Mouse (Mus musculus): ENCODE measurements around the gene Aipl1. TPM values are rescaled to one million over a fixed set of nuclear protein-coding genes. Genes with fewer than 3 reads are reported as not detected.

The Aipl1 gene
- polyA plus RNA-seq, 2 experiments from 2014 or later = 0.33 TPM; not detected in 1

- no peak for ATAC-seq
Observed at GRCm38 (mm10) chr11:72050168-72050894, 13.0 kb upstream of the Aipl1 start.

DNA sequence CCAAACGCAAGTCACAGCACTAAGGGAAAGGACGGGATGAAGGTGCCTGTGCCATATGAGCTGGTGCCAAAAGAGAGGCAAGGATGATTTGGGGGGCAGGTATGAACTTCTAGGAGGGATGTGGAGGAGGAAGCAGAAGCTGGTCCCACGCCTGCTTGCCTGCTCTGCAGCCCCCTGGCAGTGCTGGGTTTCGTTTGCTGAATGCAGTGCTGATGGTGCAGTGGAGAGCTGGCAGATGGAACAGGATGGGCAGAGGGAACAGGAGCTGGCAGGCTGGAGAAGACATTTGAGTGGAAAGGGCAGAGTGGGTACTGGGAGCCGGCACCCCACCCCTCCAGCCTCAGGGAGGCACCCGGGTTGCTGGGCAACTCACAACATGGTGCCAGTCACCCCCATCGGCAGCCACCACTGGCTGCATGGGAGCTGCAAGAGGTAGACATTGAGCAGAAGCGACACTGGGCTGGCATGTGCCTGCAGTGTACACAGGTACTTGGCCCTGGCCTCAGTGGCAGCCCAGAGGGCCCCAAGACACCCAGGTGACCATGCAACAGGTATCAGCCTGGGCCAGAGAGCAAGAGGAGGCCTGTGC lies 12.0 kb upstream of the Aipl1 start:
- ATAC-seq = no peak

- ATAC-seq = no peak
Observed at GRCm38 (mm10) chr11:72048730-72049129, 11.4 kb upstream of the Aipl1 start.

DNA sequence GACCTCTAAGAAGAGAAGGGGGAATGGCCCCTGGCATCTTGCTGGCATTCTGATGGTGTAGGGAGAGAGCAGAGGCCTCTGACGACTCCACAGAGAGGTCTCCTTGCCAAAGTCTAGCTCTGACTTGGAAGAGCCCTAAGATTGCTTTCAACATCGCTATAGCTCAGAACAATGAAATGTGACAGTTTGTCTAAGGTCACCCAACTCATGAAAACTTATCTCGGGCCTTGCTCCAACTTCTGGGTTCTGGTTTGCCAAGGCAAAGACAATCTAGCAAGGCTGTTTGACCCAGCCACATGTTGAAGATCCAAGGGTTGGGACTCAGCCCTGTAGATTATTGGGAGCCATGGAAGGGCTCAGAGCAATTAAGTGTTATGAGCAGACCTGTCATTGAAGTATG lies 6.9 kb upstream of the Aipl1 start:
- ATAC-seq = no peak

DNA sequence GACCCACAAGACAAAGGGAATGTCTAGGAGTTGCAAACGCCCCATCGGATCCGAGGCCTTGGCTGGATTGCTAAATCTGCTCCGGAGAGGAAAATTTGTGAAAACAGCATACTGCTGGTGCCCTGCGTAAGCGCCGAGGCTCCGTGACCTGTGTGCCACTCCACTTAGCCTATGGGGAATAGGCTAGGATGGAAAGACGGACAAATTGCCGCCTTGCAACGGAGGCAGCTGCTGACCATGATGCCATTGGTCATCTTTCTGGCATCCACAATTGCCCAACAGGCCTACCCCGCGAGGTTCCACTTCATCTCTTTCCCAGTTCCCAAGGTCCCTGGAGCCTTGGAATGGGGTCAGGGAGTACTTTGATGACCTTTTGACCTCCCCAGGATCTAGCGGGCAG lies 5.3 kb upstream of the Aipl1 start:
- no peak for ATAC-seq

GRCm38 (mm10) chr11:72041768-72042607 lies 4.7 kb upstream of the Aipl1 start, which contains the start of gene Pimreg:
Gene Pimreg (plus strand): TSS chr11:72042032.
- ATAC-seq = peak; percentile 89

DNA sequence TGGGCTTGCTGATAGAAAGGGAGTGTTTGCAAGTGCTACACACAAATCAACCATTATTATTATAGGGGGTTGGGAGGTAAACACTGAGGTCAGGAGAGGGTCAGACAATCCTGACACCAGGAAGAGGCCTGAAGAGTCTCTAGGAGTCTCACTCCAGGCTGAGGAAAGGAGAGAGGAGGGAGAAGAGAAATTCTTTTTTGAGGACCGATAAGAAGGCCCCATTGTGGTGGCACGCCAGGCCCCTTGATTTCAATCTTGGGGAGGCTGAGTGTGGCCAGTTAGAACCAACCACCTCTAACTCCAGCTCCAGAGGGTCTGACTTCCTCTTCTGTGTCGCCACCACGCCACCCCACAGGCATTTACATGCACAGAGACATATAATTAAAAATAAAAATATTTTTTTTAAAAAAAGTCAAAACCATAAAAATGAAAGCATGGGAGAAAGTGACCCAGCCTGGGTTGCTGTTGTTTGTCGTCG lies 4.0 kb upstream of the Aipl1 start:
- no peak for ATAC-seq

GRCm38 (mm10) chr11:72039599-72040386 lies 2.5 kb upstream of the Aipl1 start:
- ATAC-seq = no peak

- no peak for ATAC-seq
Observed at GRCm38 (mm10) chr11:72037996-72038395, 687 bp upstream of the Aipl1 start.

DNA sequence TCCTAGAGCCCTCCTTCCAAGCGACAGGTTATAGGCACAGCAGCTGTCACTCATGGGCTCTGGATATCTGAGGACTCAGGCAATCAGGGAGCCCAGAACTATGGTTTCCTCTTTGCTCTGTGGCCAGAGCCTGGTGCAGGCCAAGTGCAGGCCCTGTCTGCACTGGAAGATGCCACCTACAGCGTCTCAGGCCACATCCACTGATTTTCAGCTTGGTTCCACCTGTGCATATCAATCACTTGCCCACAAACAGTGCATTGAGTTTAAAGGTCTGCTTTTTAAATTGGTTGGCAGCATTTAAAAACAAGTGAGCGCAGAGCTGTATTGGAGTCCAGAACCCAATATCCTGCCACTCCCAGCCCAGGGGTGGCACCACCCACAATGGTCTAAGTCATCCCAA lies 4.7 kb downstream of the Aipl1 start:
- no peak for ATAC-seq

GRCm38 (mm10) chr11:72032091-72032490 lies 5.2 kb downstream of the Aipl1 start:
- ATAC-seq = no peak

DNA sequence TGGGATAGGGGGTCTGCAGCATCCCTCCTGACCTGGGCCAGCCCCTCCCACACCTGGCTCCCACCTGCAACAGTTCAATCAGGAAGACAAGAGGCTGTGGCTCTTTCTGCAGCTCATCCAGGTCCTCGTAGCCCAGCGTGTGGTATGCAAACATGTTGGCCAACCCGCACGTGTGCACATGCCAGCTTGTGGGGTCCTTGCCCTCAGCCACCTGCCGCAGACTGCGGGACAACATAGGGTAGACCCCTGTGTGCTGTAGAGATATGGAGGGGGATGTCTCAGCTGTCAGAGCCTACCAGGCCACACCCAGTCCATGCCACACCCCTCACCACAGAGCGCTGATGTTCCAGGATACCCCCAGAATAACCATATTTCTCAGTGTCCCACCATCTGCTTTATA lies 6.0 kb downstream of the Aipl1 start:
- ATAC-seq = no peak

DNA sequence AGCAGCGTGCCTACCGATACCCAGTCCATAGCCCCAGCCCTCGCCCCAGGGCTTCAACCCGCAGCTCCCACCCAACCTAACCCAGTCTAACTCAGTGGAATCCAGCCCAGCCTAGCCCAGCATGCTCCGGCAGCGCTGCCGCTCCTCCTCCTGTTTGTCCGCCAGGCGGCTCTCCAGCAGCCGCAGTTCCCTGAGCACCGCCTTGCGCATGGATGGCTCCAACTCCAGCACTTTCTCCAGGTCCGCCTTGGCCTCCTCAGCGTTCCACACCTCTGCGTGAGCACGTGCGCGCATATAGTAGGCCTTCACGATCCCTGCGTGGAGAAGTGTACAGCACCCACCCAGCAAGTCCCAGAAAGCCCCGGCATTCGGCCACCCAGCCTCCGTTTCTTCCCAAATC lies 8.2 kb downstream of the Aipl1 start:
- no peak for ATAC-seq

GRCm38 (mm10) chr11:72027836-72028235 lies 9.5 kb downstream of the Aipl1 start:
- ATAC-seq = no peak

- ATAC-seq = no peak
Observed at GRCm38 (mm10) chr11:72026516-72026915, 10.8 kb downstream of the Aipl1 start.

- ATAC-seq = peak; percentile 43
Observed at GRCm38 (mm10) chr11:72025843-72026242, 11.5 kb downstream of the Aipl1 start.

DNA sequence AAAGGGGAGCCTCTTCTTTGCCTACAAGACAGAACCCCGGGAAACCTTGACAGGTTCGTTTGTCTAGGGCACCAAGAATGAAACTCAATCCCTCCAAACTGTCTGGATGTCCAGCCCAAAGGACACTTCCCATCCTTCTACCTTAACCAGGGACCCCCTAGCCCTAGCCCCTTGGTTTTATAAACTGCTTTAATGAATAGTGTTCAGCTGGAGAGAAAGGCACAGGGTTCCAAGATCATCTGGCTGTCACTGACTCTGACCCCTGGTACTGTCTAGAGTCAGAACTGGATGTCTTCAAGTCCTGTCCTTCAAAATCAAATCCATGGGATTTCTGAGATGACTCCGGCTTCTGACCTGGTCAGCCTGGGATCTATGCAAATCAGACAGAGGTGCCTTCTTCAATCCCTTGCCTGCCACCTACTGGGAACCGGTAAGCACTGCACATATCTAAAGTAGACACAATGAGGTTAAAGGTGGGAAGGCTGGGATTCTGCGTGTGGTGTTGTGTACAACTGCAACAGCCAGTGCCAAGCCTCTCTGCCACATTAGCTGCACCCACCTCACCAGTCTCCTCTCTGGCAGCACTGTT lies 13.0 kb downstream of the Aipl1 start:
- ATAC-seq = peak; percentile 61

DNA sequence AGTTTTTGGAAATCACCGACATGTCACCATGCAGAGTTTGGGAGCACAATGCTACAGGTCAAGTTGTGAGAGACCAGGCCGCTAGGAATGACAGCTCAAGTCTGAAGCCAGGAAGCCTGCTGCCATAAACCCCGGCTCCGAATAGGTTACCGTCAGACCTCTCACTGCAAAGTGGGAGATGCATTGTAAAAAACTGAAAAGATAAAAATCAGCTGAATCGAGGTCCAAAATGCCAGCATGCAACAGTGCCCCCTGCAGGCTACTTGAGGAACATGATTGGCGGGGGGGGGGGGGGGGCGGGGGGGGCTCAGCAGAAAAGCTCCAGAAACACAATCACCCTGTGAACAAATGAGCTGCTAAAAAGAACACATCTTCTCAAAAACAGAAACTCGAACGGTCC lies 13.7 kb downstream of the Aipl1 start:
- peak; percentile 19 for ATAC-seq

DNA sequence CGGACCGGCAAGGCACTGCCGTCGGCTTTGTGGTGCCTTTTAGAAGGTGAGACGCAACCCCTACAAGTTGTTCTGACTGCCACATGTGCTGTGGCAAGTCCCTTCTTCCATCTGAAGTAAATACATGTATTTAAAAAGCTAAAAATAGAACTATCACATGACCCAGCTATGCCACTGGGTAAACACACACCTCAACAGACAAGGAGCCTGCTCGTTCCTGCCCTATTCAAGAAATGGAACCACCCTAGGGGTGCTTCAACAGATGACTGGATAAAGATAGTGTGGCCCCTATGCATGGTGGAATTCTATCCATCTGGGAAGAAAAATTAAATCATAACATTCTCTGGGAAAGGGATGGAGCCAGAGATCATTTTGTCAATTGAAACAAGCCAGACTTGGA lies 14.5 kb downstream of the Aipl1 start:
- ATAC-seq = no peak

- no peak for ATAC-seq
Observed at GRCm38 (mm10) chr11:72021015-72021414, 16.3 kb downstream of the Aipl1 start.

DNA sequence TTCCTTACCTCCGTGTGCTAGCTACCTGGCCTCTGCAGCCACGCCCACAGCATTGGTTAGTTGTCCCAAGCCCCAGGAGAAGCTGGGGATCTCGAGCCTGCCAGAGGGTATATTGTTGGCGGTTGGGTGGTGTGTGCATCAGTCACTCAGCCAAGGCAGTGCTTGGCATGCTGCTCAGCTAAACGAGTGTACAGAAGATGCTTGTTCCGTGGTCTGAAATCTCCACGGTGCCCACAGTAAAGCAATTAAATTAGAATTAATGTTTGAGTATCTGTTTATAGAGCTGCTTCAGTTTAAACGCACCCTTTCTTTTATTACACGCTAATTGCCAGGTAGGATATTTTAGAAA lies 20.1 kb downstream of the Aipl1 start:
- ATAC-seq = no peak

GRCm38 (mm10) chr11:72016518-72017252 lies 20.6 kb downstream of the Aipl1 start:
- no peak for ATAC-seq
